Mouse (Mus musculus): ENCODE results near the gene Lypd3. TPM values are rescaled to one million over a fixed set of nuclear protein-coding genes. Genes with fewer than 3 reads are reported as not detected.

Gene Lypd3
- polyA plus RNA-seq, 1 experiment from 2014 or later, result 0.27 TPM

GRCm38 (mm10) chr7:24628685-24629610 lies 7.4 kb upstream of the Lypd3 start:
- no peak overlapping the region for H3K27ac ChIP-seq
- DNase-seq (ENCODE audit: low spot score) (peak; percentile 62), ATAC-seq (ENCODE audit: low FRiP score) (peak; percentile 76; the same call in 1 of the 2 replicates)
- peak overlapping the region; percentile 42 for H3K4me2 ChIP-seq (replicated peaks)
- no peaks in the 10 kb centered on the region for H3K4me1 ChIP-seq (replicated peaks; ENCODE audit: control insufficient read depth, insufficient read depth, low read length)
- H3K36me3 ChIP-seq (replicated peaks; ENCODE audit: control insufficient read depth, insufficient read depth), result no peaks in the 10 kb centered on the region
- no peaks in the 10 kb centered on the region for H3K27me3 ChIP-seq (ENCODE audit: control insufficient read depth, insufficient read depth, low read length)
- 10% methylated on average over 33 of the region's 33 CpGs for WGBS
- no peaks in the 10 kb centered on the region for H3K9me3 ChIP-seq (ENCODE audit: control insufficient read depth, low read length)
- peak overlapping the region; percentile 55 for H3K9ac ChIP-seq
- H3K4me3 ChIP-seq (replicated peaks; ENCODE audit: low read length), result peak overlapping the region; percentile 13

- ATAC-seq (ENCODE audit: low FRiP score) (no peak), DNase-seq (ENCODE audit: low spot score) (no peak)
- no peaks in the 10 kb centered on the region for H3K9me3 ChIP-seq (ENCODE audit: control insufficient read depth, low read length)
- no peak overlapping the region for H3K27ac ChIP-seq
- H3K36me3 ChIP-seq (replicated peaks; ENCODE audit: control insufficient read depth, insufficient read depth), result no peaks in the 10 kb centered on the region
- H3K9ac ChIP-seq, result no peak overlapping the region
- no peak overlapping the region for H3K4me3 ChIP-seq (replicated peaks; ENCODE audit: low read length)
- no peak overlapping the region for H3K4me2 ChIP-seq (replicated peaks)
- 74% methylated on average over 4 of the region's 4 CpGs for WGBS
- H3K4me1 ChIP-seq (replicated peaks; ENCODE audit: control insufficient read depth, insufficient read depth, low read length), result no peaks in the 10 kb centered on the region
- no peaks in the 10 kb centered on the region for H3K27me3 ChIP-seq (ENCODE audit: control insufficient read depth, insufficient read depth, low read length)
Observed at GRCm38 (mm10) chr7:24629672-24630071, 6.7 kb upstream of the Lypd3 start.

DNA sequence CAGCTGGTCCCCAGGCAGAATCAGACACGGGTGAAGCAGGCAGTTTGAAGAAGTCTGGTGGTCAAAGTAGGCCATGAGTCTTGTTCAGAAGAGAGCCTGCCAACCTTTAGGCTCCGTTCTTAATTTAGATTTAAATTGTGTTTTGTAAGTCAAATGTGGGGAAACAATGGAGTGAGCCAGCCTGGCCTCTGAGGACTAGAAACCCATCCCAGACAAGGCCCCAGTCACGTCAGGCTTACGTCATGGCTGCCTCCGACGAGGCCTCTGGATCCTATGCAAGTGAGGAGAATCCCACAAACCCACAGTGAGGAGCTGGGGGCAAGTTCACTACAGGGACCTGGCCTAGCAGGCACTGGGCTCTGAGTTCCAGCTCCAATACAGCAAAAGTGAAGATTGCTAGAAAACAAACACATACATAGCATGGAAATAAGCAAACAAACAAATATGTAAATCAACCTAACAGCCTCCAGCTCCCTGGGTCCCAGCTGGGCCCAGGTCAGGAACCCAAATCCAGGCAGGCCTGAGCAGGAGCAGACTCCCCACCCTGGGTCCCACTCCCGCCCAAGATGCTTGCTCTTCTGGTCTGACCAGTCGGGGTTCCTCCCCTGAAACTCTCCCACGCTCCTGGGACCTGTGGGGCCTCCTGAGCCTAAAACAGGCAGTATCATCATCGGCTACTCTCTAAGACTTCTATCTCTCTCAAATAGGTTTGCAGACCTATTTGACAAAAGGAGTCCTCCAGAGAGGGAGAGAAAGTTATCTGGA lies 6.1 kb upstream of the Lypd3 start:
- Histone ChIP-seq H3K27ac (no peak overlapping the region), H3K9ac (no peak overlapping the region), H3K27me3 (ENCODE audit: control insufficient read depth, insufficient read depth, low read length) (0 out of 2 replicates have a peak, but pooled peaks cover under 1% of the 10 kb centered on the region), H3K36me3 (replicated peaks; ENCODE audit: control insufficient read depth, insufficient read depth) (no peaks in the 10 kb centered on the region), H3K4me1 (replicated peaks; ENCODE audit: control insufficient read depth, insufficient read depth, low read length) (no peaks in the 10 kb centered on the region), H3K4me3 (replicated peaks; ENCODE audit: low read length) (no peak overlapping the region), H3K9me3 (ENCODE audit: control insufficient read depth, low read length) (no peaks in the 10 kb centered on the region), H3K4me2 (replicated peaks) (no peak overlapping the region)
- ATAC-seq (ENCODE audit: low FRiP score), result no peak
- DNase-seq (ENCODE audit: low spot score), result no peak
- WGBS, result 66% methylated on average over 10 of the region's 10 CpGs

DNA sequence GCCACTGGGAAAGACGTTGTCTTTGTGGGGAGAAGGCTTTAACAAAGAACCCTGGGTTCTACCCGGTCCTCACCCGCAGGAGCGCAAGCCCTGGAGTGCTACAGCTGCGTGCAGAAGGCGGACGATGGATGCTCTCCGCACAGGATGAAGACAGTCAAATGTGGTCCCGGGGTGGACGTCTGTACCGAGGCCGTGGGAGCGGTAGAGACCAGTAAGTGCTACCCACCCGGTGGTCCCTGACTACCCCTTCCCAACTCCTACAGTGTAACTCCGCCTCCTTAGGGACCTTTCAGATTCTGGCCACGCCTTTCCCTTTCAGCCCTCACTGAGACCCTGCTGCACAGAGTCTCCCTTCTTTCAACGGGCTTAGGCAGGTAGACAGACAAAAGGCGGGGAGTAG lies 696 bp downstream of the Lypd3 start:
- no peak overlapping the region for H3K9ac ChIP-seq
- ATAC-seq (ENCODE audit: low FRiP score), result no peak
- H3K4me3 ChIP-seq (replicated peaks; ENCODE audit: low read length), result 0 out of 2 replicates have a peak overlapping the region, but pooled peaks have one; percentile 12
- WGBS, result under 1% methylated on average over 18 of the region's 18 CpGs
- H3K27ac ChIP-seq, result no peak overlapping the region
- H3K4me1 ChIP-seq (replicated peaks; ENCODE audit: control insufficient read depth, insufficient read depth, low read length), result peaks cover 9% of the 10 kb centered on the region; the same call in 1 of the 2 replicates
- H3K36me3 ChIP-seq (replicated peaks; ENCODE audit: control insufficient read depth, insufficient read depth), result no peaks in the 10 kb centered on the region
- peak overlapping the region; percentile 34 for H3K4me2 ChIP-seq (replicated peaks)
- no peak for DNase-seq (ENCODE audit: low spot score)
- no peaks in the 10 kb centered on the region for H3K9me3 ChIP-seq (ENCODE audit: control insufficient read depth, low read length)
- peaks cover 64% of the 10 kb centered on the region for H3K27me3 ChIP-seq (ENCODE audit: control insufficient read depth, insufficient read depth, low read length)

- 3% methylated on average over 35 of the region's 35 CpGs for WGBS
- peak overlapping the region; percentile 35 for H3K4me3 ChIP-seq (replicated peaks; ENCODE audit: low read length)
- 0 out of 2 replicates have a peak overlapping the region, but pooled peaks have one; percentile 24 for H3K9ac ChIP-seq
- no peaks in the 10 kb centered on the region for H3K36me3 ChIP-seq (replicated peaks; ENCODE audit: control insufficient read depth, insufficient read depth)
- ATAC-seq (ENCODE audit: low FRiP score), result no peak
- H3K4me1 ChIP-seq (replicated peaks; ENCODE audit: control insufficient read depth, insufficient read depth, low read length), result peaks cover 9% of the 10 kb centered on the region; the same call in 1 of the 2 replicates
- H3K27me3 ChIP-seq (ENCODE audit: control insufficient read depth, insufficient read depth, low read length), result peaks cover 64% of the 10 kb centered on the region
- H3K27ac ChIP-seq, result no peak overlapping the region
- peak; percentile 31 for DNase-seq (ENCODE audit: low spot score)
- peak overlapping the region; percentile 67 for H3K4me2 ChIP-seq (replicated peaks)
- no peaks in the 10 kb centered on the region for H3K9me3 ChIP-seq (ENCODE audit: control insufficient read depth, low read length)
Observed at GRCm38 (mm10) chr7:24638026-24638856, 1.9 kb downstream of the Lypd3 start.

DNA sequence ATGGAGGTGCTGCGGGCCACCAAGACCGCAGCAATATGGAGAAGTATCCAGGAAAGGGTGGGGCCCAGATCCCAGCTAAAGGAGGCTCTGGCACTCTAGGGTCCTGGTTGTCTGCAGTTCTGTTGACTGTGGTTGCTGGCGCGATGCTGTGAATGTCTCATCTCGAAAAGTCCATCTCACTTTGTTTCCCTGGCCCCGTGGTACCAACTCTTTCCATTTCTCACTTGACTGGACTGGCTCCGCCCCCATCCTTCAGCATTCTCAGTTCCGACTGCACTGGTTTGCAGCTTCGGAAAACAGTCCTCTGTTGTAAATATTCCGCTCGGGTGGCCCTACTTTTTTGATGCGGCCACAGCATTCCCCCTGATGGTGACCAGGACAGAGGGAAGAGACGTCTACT lies 4.1 kb downstream of the Lypd3 start:
- WGBS, result 65% methylated on average over 13 of the region's 13 CpGs
- H3K27me3 ChIP-seq (ENCODE audit: control insufficient read depth, insufficient read depth, low read length), result peaks cover 62% of the 10 kb centered on the region
- ATAC-seq (ENCODE audit: low FRiP score), result no peak
- no peaks in the 10 kb centered on the region for H3K36me3 ChIP-seq (replicated peaks; ENCODE audit: control insufficient read depth, insufficient read depth)
- no peaks in the 10 kb centered on the region for H3K9me3 ChIP-seq (ENCODE audit: control insufficient read depth, low read length)
- no peak overlapping the region for H3K4me2 ChIP-seq (replicated peaks)
- H3K27ac ChIP-seq, result no peak overlapping the region
- no peak overlapping the region for H3K9ac ChIP-seq
- no peak for DNase-seq (ENCODE audit: low spot score)
- peaks cover 9% of the 10 kb centered on the region; the same call in 1 of the 2 replicates for H3K4me1 ChIP-seq (replicated peaks; ENCODE audit: control insufficient read depth, insufficient read depth, low read length)
- H3K4me3 ChIP-seq (replicated peaks; ENCODE audit: low read length), result no peak overlapping the region

DNA sequence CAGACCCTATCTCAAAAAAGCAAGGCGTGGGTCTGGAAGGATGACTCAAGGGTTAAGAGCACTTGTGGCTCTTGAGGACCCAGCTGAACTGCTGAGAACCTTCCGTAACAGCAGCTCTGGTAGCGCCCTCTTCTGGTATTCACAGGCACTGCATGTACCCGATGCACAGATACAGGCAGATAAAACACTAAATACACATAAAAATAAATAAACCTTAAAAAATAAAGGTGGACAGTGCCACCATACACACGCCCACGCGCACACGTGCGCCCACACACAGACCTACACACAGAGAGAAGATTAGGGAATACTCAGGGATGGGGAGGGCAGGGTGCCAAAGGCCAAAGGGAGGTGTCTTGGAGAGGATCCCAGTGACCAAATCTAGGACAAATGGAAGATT lies 6.1 kb downstream of the Lypd3 start:
- H3K4me2 ChIP-seq (replicated peaks), result no peak overlapping the region
- H3K4me3 ChIP-seq (replicated peaks; ENCODE audit: low read length), result no peak overlapping the region
- H3K27ac ChIP-seq, result no peak overlapping the region
- no peak overlapping the region for H3K9ac ChIP-seq
- no peak for ATAC-seq (ENCODE audit: low FRiP score)
- peaks cover 6% of the 10 kb centered on the region; the same call in 1 of the 2 replicates for H3K4me1 ChIP-seq (replicated peaks; ENCODE audit: control insufficient read depth, insufficient read depth, low read length)
- DNase-seq (ENCODE audit: low spot score), result peak; percentile 34
- H3K36me3 ChIP-seq (replicated peaks; ENCODE audit: control insufficient read depth, insufficient read depth), result no peaks in the 10 kb centered on the region
- WGBS, result 6% methylated on average over 9 of the region's 9 CpGs
- peaks cover 42% of the 10 kb centered on the region for H3K27me3 ChIP-seq (ENCODE audit: control insufficient read depth, insufficient read depth, low read length)
- no peaks in the 10 kb centered on the region for H3K9me3 ChIP-seq (ENCODE audit: control insufficient read depth, low read length)

DNA sequence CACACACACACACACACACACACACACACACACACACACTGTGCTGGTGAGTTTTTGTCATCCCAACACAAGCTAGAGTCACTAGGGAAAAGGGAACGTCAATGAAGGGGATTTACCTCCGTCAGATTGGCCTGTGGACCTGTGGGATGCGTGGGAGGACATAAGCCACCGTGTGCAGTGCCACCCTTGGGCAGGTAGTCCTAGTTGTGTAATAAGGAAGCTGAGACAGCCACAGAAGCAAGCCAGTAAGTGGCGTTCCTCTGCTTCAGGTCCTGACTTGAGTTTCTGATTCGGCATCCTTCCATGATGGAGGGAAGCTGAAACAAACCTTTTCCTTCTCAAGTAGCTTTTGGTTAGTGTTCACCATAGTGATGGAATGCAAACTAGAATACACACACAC lies 8.1 kb downstream of the Lypd3 start:
- ATAC-seq (ENCODE audit: low FRiP score) (no peak), DNase-seq (ENCODE audit: low spot score) (no peak)
- no peak overlapping the region for H3K4me3 ChIP-seq (replicated peaks; ENCODE audit: low read length)
- no peak overlapping the region for H3K27ac ChIP-seq
- H3K9me3 ChIP-seq (ENCODE audit: control insufficient read depth, low read length), result no peaks in the 10 kb centered on the region
- H3K9ac ChIP-seq, result no peak overlapping the region
- peaks cover 22% of the 10 kb centered on the region for H3K27me3 ChIP-seq (ENCODE audit: control insufficient read depth, insufficient read depth, low read length)
- no peaks in the 10 kb centered on the region for H3K4me1 ChIP-seq (replicated peaks; ENCODE audit: control insufficient read depth, insufficient read depth, low read length)
- no peak overlapping the region for H3K4me2 ChIP-seq (replicated peaks)
- 84% methylated on average over 6 of the region's 6 CpGs for WGBS
- no peaks in the 10 kb centered on the region for H3K36me3 ChIP-seq (replicated peaks; ENCODE audit: control insufficient read depth, insufficient read depth)
